Mouse (Mus musculus) adrenal gland, postnatal 4 days (tissue): ENCODE measurements at regions not wholly inside any gene's neighbourhood (a gene's known extent, or its start where the extent isn't known, plus 50 kb on each side); places are given as distances from the start of the nearest gene placed in this dataset.

Experiments
- DNase-seq, 2 experiments: peaks; one replicate each; pipeline ENCODE4 v3.0.0; 2021 to 2022; ENCODE audit warnings: low spot score in 2 of 2, mixed read lengths in 2 of 2

GRCm38 (mm10) chr10:17352202-17352994 is 370.6 kb upstream of the Cited2 start:
- no peak for DNase-seq

- DNase-seq: no peak
Observed at GRCm38 (mm10) chr10:17355476-17355875, 367.5 kb upstream of the Cited2 start.

GRCm38 (mm10) chr10:17356041-17356440 is 367.0 kb upstream of the Cited2 start:
- no peak for DNase-seq

- no peak for DNase-seq
Observed at GRCm38 (mm10) chr10:17362643-17363042, 360.4 kb upstream of the Cited2 start.

- no peak for DNase-seq
Observed at GRCm38 (mm10) chr10:17366042-17366740, 356.8 kb upstream of the Cited2 start.

- no peak for DNase-seq
Observed at GRCm38 (mm10) chr10:17367026-17367425, 356.0 kb upstream of the Cited2 start.

GRCm38 (mm10) chr10:17367430-17367829 is 355.6 kb upstream of the Cited2 start:
- DNase-seq: no peak

- no peak for DNase-seq
Observed at GRCm38 (mm10) chr10:17368636-17369035, 354.4 kb upstream of the Cited2 start.

- no peak for DNase-seq
Observed at GRCm38 (mm10) chr10:17372905-17373304, 350.1 kb upstream of the Cited2 start.

GRCm38 (mm10) chr10:17374047-17374446 is 349.0 kb upstream of the Cited2 start:
- no peak for DNase-seq

- no peak for DNase-seq
Observed at GRCm38 (mm10) chr10:17382990-17383389, 340.0 kb upstream of the Cited2 start.

- no peak for DNase-seq
Observed at GRCm38 (mm10) chr10:17385181-17385580, 337.8 kb upstream of the Cited2 start.

- no peak for DNase-seq
Observed at GRCm38 (mm10) chr10:17387296-17387695, 335.7 kb upstream of the Cited2 start.

- DNase-seq: no peak
Observed at GRCm38 (mm10) chr10:17395495-17396224, 327.4 kb upstream of the Cited2 start.

GRCm38 (mm10) chr10:17403899-17404298 is 319.1 kb upstream of the Cited2 start:
- DNase-seq: no peak

- no peak for DNase-seq
Observed at GRCm38 (mm10) chr10:17407854-17408606, 315.0 kb upstream of the Cited2 start.

- DNase-seq: no peak
Observed at GRCm38 (mm10) chr10:17408781-17409180, 314.2 kb upstream of the Cited2 start.

- DNase-seq: peak in 1 of 2 experiments; percentile 6
Observed at GRCm38 (mm10) chr10:17411300-17411987, 311.6 kb upstream of the Cited2 start.

- no peak for DNase-seq
Observed at GRCm38 (mm10) chr10:17415112-17415511, 307.9 kb upstream of the Cited2 start.

- no peak for DNase-seq
Observed at GRCm38 (mm10) chr10:17416121-17416520, 306.9 kb upstream of the Cited2 start.

GRCm38 (mm10) chr10:17417394-17417793 is 305.6 kb upstream of the Cited2 start:
- DNase-seq: no peak
